Mouse (Mus musculus): ENCODE measurements at regions not wholly inside any gene's neighbourhood (a gene's known extent, or its start where the extent isn't known, plus 50 kb on each side); places are given as distances from the start of the nearest gene placed in this dataset.

DNA sequence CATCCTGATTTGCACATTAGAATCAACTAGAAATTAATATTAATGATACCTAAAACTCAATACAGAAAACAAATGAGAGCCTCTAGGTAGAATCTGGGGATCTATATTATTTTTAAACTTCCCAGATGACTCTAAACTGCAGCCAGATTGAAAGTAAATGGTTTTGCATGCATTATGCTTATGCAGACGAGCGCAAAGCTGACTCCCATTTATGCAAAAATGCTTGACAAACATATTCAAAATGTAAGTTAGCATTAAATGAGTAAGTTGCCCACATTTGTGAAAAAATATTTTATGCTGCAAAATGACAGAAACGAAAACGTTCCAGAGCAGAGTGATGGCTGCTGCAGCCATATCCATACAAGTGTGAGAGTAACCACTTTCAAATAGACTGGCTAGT lies 757.7 kb upstream of the Dppa4 start:
- TF ChIP-seq POLR2A (IDR thresholded peaks at IDR 0.05; ENCODE audit: extremely low read depth, insufficient read depth, low read length): no peak
- TF ChIP-seq CTCF (IDR thresholded peaks at IDR 0.05; ENCODE audit: extremely low read depth, insufficient read depth, low read length): no peak
